Mouse (Mus musculus): ENCODE results near the gene Chga. TPM values are rescaled to one million over a fixed set of nuclear protein-coding genes. Genes with fewer than 3 reads are reported as not detected.

The Chga gene
- total and polyA plus RNA-seq, 2 experiments from 2014 or later, result 123 to 171 TPM

DNA sequence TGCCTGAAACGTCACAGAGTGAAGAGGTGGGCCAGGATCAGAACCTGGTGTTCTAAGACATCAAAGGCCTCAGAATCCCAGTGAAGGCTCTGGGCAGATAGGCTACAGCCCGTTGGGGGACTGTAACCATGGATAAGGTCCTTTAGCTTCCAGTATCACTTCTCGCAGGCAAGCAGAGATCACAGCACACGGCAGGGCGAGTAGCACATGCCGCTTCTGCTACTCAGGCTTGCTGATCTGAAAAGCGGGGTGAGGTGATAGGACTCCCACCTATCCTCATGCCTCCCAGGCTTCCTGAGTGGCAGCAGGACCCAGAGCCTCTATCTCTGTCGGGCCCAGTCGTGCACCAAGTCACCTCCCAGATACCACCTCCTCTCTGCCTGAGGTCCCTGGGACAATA is 16.9 kb downstream of the Chga start:
- DNase-seq (no peak), ATAC-seq (no peak)
- Histone ChIP-seq H3K4me2 (ENCODE audit: low read depth) (no peak overlapping the region), H3K9ac (no peak overlapping the region), H3K4me1 (ENCODE audit: insufficient read depth) (no peaks in the 10 kb centered on the region), H3K27ac (ENCODE audit: low read depth, low read length) (no peak overlapping the region), H3K4me3 (ENCODE audit: low read depth, low read length) (no peak overlapping the region), H3K27me3 (ENCODE audit: insufficient read depth, low read length) (no peaks in the 10 kb centered on the region), H3K36me3 (ENCODE audit: insufficient read depth) (peaks cover 41% of the 10 kb centered on the region), H3K9me3 (ENCODE audit: low read length) (no peaks in the 10 kb centered on the region)
- TF ChIP-seq CTCF (IDR thresholded peaks at IDR 0.05; ENCODE audit: low read depth), result no peak
- WGBS, result 90% methylated on average over 9 of the region's 9 CpGs

DNA sequence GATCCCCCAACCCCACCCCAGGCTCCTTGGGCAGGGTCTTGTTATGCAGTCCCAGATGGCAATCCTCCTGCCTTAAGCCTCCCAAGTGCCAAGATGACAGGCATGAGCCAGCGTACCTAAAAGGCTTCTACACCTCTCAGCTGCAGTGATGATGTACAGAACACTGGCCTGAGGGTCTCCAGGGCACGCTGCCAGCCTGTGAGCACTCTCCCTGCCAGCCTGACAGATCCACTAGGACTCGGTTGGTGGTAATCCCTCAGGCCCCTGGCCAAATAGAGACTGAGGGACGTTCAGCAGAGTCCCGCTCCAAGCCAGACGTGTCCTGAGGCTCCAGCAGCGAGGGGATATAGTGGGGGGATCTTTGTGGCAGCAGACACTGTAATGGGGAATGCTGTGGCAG is 18.3 kb downstream of the Chga start:
- no peak overlapping the region for H3K9ac ChIP-seq
- 53% methylated on average over 7 of the region's 7 CpGs for WGBS
- ATAC-seq, result no peak

DNA sequence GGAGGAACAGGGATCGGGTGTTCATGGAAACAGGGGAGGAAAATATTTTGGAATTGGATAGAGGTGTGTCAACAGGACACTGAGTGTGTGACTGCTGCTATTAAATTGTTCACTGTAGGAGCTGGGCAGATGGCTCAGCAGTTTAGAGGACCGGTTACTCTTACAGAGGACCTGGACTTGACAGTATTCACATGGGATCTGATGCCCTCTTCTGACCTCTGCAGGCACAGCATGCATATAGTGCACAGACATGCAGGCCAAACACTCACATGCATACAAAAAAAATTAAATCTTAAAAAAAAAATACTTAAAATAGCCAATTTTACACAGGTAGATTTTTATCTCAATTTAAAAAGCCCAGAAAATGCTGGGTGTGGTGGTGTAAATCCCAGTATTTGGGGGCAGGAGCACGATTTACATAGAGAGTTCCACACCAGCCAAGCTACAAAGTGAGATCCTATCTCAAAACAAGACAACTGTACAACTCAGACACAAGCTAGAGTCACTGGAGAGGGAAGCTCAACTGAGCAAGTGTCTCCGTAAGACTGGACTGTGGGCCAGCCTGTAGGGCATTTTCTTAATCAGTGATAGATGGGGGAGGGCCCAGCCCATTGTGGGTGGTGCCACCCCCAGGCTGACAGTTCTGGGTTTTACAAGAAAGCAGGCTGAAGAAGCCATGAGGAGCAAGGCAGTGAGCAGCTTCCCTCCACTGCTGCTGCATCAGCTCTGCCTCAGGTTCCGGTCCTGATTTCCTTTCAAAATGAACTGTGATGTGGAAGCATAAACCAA is 21.0 kb downstream of the Chga start:
- WGBS, result 85% methylated on average over 5 of the region's 5 CpGs
- Histone ChIP-seq H3K9me3 (ENCODE audit: low read length) (no peaks in the 10 kb centered on the region), H3K4me1 (ENCODE audit: insufficient read depth) (no peaks in the 10 kb centered on the region), H3K27ac (ENCODE audit: low read depth, low read length) (no peak overlapping the region), H3K4me3 (ENCODE audit: low read depth, low read length) (no peak overlapping the region), H3K4me2 (ENCODE audit: low read depth) (no peak overlapping the region), H3K27me3 (ENCODE audit: insufficient read depth, low read length) (no peaks in the 10 kb centered on the region), H3K36me3 (ENCODE audit: insufficient read depth) (peaks cover 39% of the 10 kb centered on the region), H3K9ac (no peak overlapping the region)
- DNase-seq (no peak), ATAC-seq (no peak)
- TF ChIP-seq CTCF (IDR thresholded peaks at IDR 0.05; ENCODE audit: low read depth), result no peak

More for the DNA sequence above, 18.3 kb downstream of the Chga start:
- no peak for TF ChIP-seq CTCF (IDR thresholded peaks at IDR 0.05; ENCODE audit: low read depth)
- Histone ChIP-seq H3K27me3 (ENCODE audit: insufficient read depth, low read length) (no peaks in the 10 kb centered on the region), H3K27ac (ENCODE audit: low read depth, low read length) (no peak overlapping the region), H3K4me1 (ENCODE audit: insufficient read depth) (no peaks in the 10 kb centered on the region), H3K4me3 (ENCODE audit: low read depth, low read length) (no peak overlapping the region), H3K9me3 (ENCODE audit: low read length) (no peaks in the 10 kb centered on the region), H3K36me3 (ENCODE audit: insufficient read depth) (peaks cover 49% of the 10 kb centered on the region), H3K4me2 (ENCODE audit: low read depth) (no peak overlapping the region)
- DNase-seq, result no peak

DNA sequence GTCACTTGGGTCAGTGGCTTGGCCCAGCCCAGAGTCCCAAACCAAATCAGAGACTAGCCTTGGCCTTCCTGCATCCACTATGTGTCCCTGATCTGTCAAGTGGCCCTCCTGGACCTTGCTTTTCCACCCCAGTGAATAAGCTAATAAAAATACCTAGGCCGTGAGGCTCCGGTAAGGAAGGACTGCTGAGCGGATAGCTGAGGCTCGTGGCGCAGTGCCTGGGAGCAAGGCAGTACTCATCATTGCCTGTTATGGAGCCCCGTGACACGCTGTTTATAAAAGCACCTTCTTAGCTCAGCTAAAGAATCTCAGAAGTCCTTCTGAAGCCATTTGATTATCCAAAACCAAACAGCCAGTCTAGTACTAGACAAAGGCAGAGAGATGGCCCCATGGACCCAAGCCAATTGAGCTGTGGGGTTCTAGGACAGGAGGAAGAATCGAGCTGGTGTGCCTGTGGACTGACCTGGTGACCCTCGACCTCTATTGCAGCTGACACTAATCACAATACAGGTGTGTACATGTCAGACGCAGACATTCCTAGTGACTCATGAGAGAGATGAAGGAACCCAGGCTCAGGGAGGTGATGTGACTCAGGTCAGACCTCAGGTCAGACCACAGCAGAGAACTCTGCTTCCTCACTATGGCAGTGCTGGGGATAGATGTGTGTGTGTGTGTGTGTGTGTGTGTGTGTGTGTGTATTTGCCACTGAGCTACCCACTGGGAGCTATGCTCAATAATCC is 22.1 kb downstream of the Chga start:
- Histone ChIP-seq H3K4me1 (ENCODE audit: insufficient read depth) (no peaks in the 10 kb centered on the region), H3K4me2 (ENCODE audit: low read depth) (no peak overlapping the region), H3K9ac (no peak overlapping the region), H3K9me3 (ENCODE audit: low read length) (no peaks in the 10 kb centered on the region), H3K36me3 (ENCODE audit: insufficient read depth) (peaks cover 39% of the 10 kb centered on the region), H3K27me3 (ENCODE audit: insufficient read depth, low read length) (no peaks in the 10 kb centered on the region), H3K4me3 (ENCODE audit: low read depth, low read length) (no peak overlapping the region), H3K27ac (ENCODE audit: low read depth, low read length) (no peak overlapping the region)
- WGBS, result 88% methylated on average over 10 of the region's 10 CpGs
- no peak for ATAC-seq
- TF ChIP-seq CTCF (IDR thresholded peaks at IDR 0.05; ENCODE audit: low read depth), result no peak
- DNase-seq, result no peak

DNA sequence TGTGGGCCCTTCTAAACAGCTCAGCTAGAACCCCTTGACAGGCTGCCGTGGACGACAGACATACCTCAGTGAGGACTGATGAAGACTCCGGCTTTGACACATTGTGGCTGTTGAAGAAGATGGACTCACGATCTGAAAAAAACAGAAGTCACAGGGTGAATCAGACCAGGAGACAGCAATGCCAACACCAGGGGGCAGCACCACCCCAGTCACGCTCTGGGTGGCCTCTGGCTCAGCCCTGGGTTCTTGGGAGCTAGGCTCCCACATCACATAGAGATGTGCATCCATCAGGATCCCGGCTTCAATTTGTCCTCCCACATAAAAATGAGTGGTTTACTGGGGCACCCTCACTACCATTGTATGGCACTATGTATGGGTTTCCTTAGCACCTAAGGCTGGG is 24.3 kb downstream of the Chga start:
- Histone ChIP-seq H3K36me3 (ENCODE audit: insufficient read depth) (peaks cover 31% of the 10 kb centered on the region), H3K4me3 (ENCODE audit: low read depth, low read length) (no peak overlapping the region), H3K27ac (ENCODE audit: low read depth, low read length) (no peak overlapping the region), H3K9ac (no peak overlapping the region), H3K4me2 (ENCODE audit: low read depth) (no peak overlapping the region), H3K9me3 (ENCODE audit: low read length) (no peaks in the 10 kb centered on the region), H3K4me1 (ENCODE audit: insufficient read depth) (no peaks in the 10 kb centered on the region), H3K27me3 (ENCODE audit: insufficient read depth, low read length) (no peaks in the 10 kb centered on the region)
- 54% methylated on average over 6 of the region's 6 CpGs for WGBS
- peak; percentile 84 for ATAC-seq
- peak; percentile 69 for DNase-seq
- TF ChIP-seq CTCF (IDR thresholded peaks at IDR 0.05; ENCODE audit: low read depth), result peak; percentile 84

- WGBS, result 63% methylated on average over 5 of the region's 5 CpGs
- Histone ChIP-seq H3K36me3 (ENCODE audit: insufficient read depth) (peaks cover 27% of the 10 kb centered on the region), H3K9ac (no peak overlapping the region), H3K4me1 (ENCODE audit: insufficient read depth) (no peaks in the 10 kb centered on the region), H3K27ac (ENCODE audit: low read depth, low read length) (no peak overlapping the region), H3K4me2 (ENCODE audit: low read depth) (no peak overlapping the region), H3K27me3 (ENCODE audit: insufficient read depth, low read length) (no peaks in the 10 kb centered on the region), H3K9me3 (ENCODE audit: low read length) (no peaks in the 10 kb centered on the region), H3K4me3 (ENCODE audit: low read depth, low read length) (no peak overlapping the region)
- no peak for TF ChIP-seq CTCF (IDR thresholded peaks at IDR 0.05; ENCODE audit: low read depth)
- no peak for DNase-seq
- no peak for ATAC-seq
These were observed 26.9 kb downstream of the Chga start for GRCm38 (mm10) chr12:102581579-102582196.

GRCm38 (mm10) chr12:102582441-102582840 is 27.7 kb downstream of the Chga start:
- 75% methylated on average over 11 of the region's 11 CpGs for WGBS
- Histone ChIP-seq H3K9ac (no peak overlapping the region), H3K4me2 (ENCODE audit: low read depth) (no peak overlapping the region), H3K9me3 (ENCODE audit: low read length) (no peaks in the 10 kb centered on the region), H3K4me1 (ENCODE audit: insufficient read depth) (no peaks in the 10 kb centered on the region), H3K27ac (ENCODE audit: low read depth, low read length) (no peak overlapping the region), H3K27me3 (ENCODE audit: insufficient read depth, low read length) (no peaks in the 10 kb centered on the region), H3K36me3 (ENCODE audit: insufficient read depth) (peaks cover 30% of the 10 kb centered on the region), H3K4me3 (ENCODE audit: low read depth, low read length) (no peak overlapping the region)
- ATAC-seq, result no peak
- DNase-seq, result no peak
- TF ChIP-seq CTCF (IDR thresholded peaks at IDR 0.05; ENCODE audit: low read depth), result no peak
